Mouse (Mus musculus): ENCODE data around the gene Mcoln2. TPM values are rescaled to one million over a fixed set of nuclear protein-coding genes. Genes with fewer than 3 reads are reported as not detected.

Gene Mcoln2
- total and polyA plus RNA-seq, 3 experiments: 0.10 to 0.42 TPM; not detected in 1

- Histone ChIP-seq H3K9ac (ENCODE audit: control insufficient read depth, low read depth, low read length, poor library complexity, severe bottlenecking) (no peak overlapping the region), H3K36me3 (ENCODE audit: control insufficient read depth in 1 of 2, insufficient read depth in 2 of 2, low read length in 2 of 2) (no peaks in the 10 kb centered on the region), H3K27me3 (ENCODE audit: control insufficient read depth in 1 of 2, insufficient read depth in 2 of 2, low read length in 2 of 2) (no peaks in the 10 kb centered on the region), H3K4me1 (ENCODE audit: control insufficient read depth in 1 of 2, insufficient read depth in 2 of 2, low read length in 2 of 2) (no peaks in the 10 kb centered on the region), H3K27ac (ENCODE audit: control insufficient read depth, low read depth, low read length) (no peak overlapping the region), H3K9me3 (replicated peaks; ENCODE audit: insufficient read depth, low read length) (no peaks in the 10 kb centered on the region), H3K79me2 (ENCODE audit: control insufficient read depth, insufficient read depth, low read length, poor library complexity) (no peaks in the 10 kb centered on the region), H3K4me3 (ENCODE audit: control insufficient read depth in 1 of 2, insufficient read depth in 1 of 2, low read depth in 2 of 2, low read length in 2 of 2) (no peak overlapping the region)
- DNase-seq (ENCODE audit: low read depth, low spot score): no peak
- TF ChIP-seq BHLHE40 (IDR thresholded peaks at IDR 0.05; ENCODE audit: borderline replicate concordance, low read depth, low read length) (no peak), TAL1 (IDR thresholded peaks at IDR 0.05; ENCODE audit: low read length) (no peak), MAX (IDR thresholded peaks at IDR 0.05; ENCODE audit: low read length) (no peak), RCOR1 (IDR thresholded peaks at IDR 0.05; ENCODE audit: low read depth, low read length) (no peak), MAFK (IDR thresholded peaks at IDR 0.05; ENCODE audit: borderline replicate concordance, low read depth, low read length) (no peak), MAZ (IDR thresholded peaks at IDR 0.05; ENCODE audit: low read depth, low read length) (no peak), MYC (IDR thresholded peaks at IDR 0.05; ENCODE audit: low read depth, low read length) (no peak), MYB (IDR thresholded peaks at IDR 0.05; ENCODE audit: low read depth, low read length) (no peak), NRF1 (IDR thresholded peaks at IDR 0.05; ENCODE audit: insufficient read depth, low read depth, low read length, poor library complexity, severe bottlenecking) (no peak), USF1 (IDR thresholded peaks at IDR 0.05; ENCODE audit: low read depth, low read length) (no peak), ZNF384 (IDR thresholded peaks at IDR 0.05; ENCODE audit: low read depth, low read length) (no peak), POLR2AphosphoS2 (IDR thresholded peaks at IDR 0.05; ENCODE audit: low read length) (no peak)
Measured at GRCm38 (mm10) chr3:146174215-146174614, 24.6 kb downstream of the Mcoln2 start.

- H3K4me3 ChIP-seq (ENCODE audit: control insufficient read depth in 1 of 2, insufficient read depth in 1 of 2, low read depth in 2 of 2, low read length in 2 of 2): no peak overlapping the region
- no peaks in the 10 kb centered on the region for H3K9me3 ChIP-seq (replicated peaks; ENCODE audit: insufficient read depth, low read length)
- TF ChIP-seq MAZ (IDR thresholded peaks at IDR 0.05; ENCODE audit: low read depth, low read length) (no peak), CHD1 (IDR thresholded peaks at IDR 0.05; ENCODE audit: low read depth, low read length) (no peak), JUND (IDR thresholded peaks at IDR 0.05; ENCODE audit: low read depth, low read length) (no peak), USF1 (IDR thresholded peaks at IDR 0.05; ENCODE audit: low read depth, low read length) (0 out of 2 replicates have a peak, but pooled peaks have one; percentile 15), MYB (IDR thresholded peaks at IDR 0.05; ENCODE audit: low read depth, low read length) (no peak)
- DNase-seq (ENCODE audit: low read depth, low spot score): no peak
- H3K79me2 ChIP-seq (ENCODE audit: control insufficient read depth, insufficient read depth, low read length, poor library complexity): no peaks in the 10 kb centered on the region
- H3K9ac ChIP-seq (ENCODE audit: control insufficient read depth, low read depth, low read length, poor library complexity, severe bottlenecking): no peak overlapping the region
- H3K27me3 ChIP-seq (ENCODE audit: control insufficient read depth in 1 of 2, insufficient read depth in 2 of 2, low read length in 2 of 2): no peaks in the 10 kb centered on the region
- no peaks in the 10 kb centered on the region for H3K4me1 ChIP-seq (ENCODE audit: control insufficient read depth in 1 of 2, insufficient read depth in 2 of 2, low read length in 2 of 2)
- no peaks in the 10 kb centered on the region for H3K36me3 ChIP-seq (ENCODE audit: control insufficient read depth in 1 of 2, insufficient read depth in 2 of 2, low read length in 2 of 2)
- no peak overlapping the region for H3K27ac ChIP-seq (ENCODE audit: control insufficient read depth, low read depth, low read length)
Measured at GRCm38 (mm10) chr3:146177295-146177694, 27.7 kb downstream of the Mcoln2 start.
